Mouse (Mus musculus): ENCODE results near the gene Trip10.
"Not testable (repeated sequence)": the region's sequence is repeated elsewhere in the genome, so short reads cannot be mapped to it uniquely, and the experiment has no call there.

The Trip10 gene

GRCm38 (mm10) chr17:57264164-57264563 is 14.9 kb downstream of the Trip10 start:
- DNase-seq (ENCODE audit: low read depth, low spot score), result no peak

- no peak for DNase-seq (ENCODE audit: low read depth, low spot score)
Observed at GRCm38 (mm10) chr17:57264972-57265945, 16.0 kb downstream of the Trip10 start.

- no peak for DNase-seq (ENCODE audit: low read depth, low spot score)
Observed at GRCm38 (mm10) chr17:57267556-57268126, 18.4 kb downstream of the Trip10 start.

GRCm38 (mm10) chr17:57271301-57271700 is 22.0 kb downstream of the Trip10 start:
- no peak for DNase-seq (ENCODE audit: low read depth, low spot score)

- no peak for DNase-seq (ENCODE audit: low read depth, low spot score)
Observed at GRCm38 (mm10) chr17:57273846-57274245, 24.6 kb downstream of the Trip10 start.

- DNase-seq (ENCODE audit: low read depth, low spot score), result no peak
Observed at GRCm38 (mm10) chr17:57274686-57275085, 25.4 kb downstream of the Trip10 start.

- no peak for DNase-seq (ENCODE audit: low read depth, low spot score)
Observed at GRCm38 (mm10) chr17:57275111-57275996, 26.1 kb downstream of the Trip10 start.

GRCm38 (mm10) chr17:57275997-57276351 is 26.7 kb downstream of the Trip10 start:
- DNase-seq (ENCODE audit: low read depth, low spot score), result no peak

GRCm38 (mm10) chr17:57276634-57277121 is 27.4 kb downstream of the Trip10 start:
- DNase-seq (ENCODE audit: low read depth, low spot score), result peak; percentile 82

GRCm38 (mm10) chr17:57277598-57278261 is 28.5 kb downstream of the Trip10 start:
- DNase-seq (ENCODE audit: low read depth, low spot score), result not testable (repeated sequence)

- no peak for DNase-seq (ENCODE audit: low read depth, low spot score)
Observed at GRCm38 (mm10) chr17:57278537-57278936, 29.3 kb downstream of the Trip10 start.

- no peak for DNase-seq (ENCODE audit: low read depth, low spot score)
Observed at GRCm38 (mm10) chr17:57278943-57279590, 29.8 kb downstream of the Trip10 start, which contains the start of gene Vav1. Gene Vav1 (plus strand): TSS chr17:57279100.

GRCm38 (mm10) chr17:57279591-57280224 is 30.5 kb downstream of the Trip10 start:
- DNase-seq (ENCODE audit: low read depth, low spot score), result no peak

GRCm38 (mm10) chr17:57280411-57280810 is 31.2 kb downstream of the Trip10 start:
- no peak for DNase-seq (ENCODE audit: low read depth, low spot score)

- no peak for DNase-seq (ENCODE audit: low read depth, low spot score)
Observed at GRCm38 (mm10) chr17:57283906-57284305, 34.7 kb downstream of the Trip10 start.

- DNase-seq (ENCODE audit: low read depth, low spot score), result no peak
Observed at GRCm38 (mm10) chr17:57285077-57285476, 35.8 kb downstream of the Trip10 start.

GRCm38 (mm10) chr17:57286718-57287355 is 37.6 kb downstream of the Trip10 start:
- DNase-seq (ENCODE audit: low read depth, low spot score), result no peak

- no peak for DNase-seq (ENCODE audit: low read depth, low spot score)
Observed at GRCm38 (mm10) chr17:57289252-57289651, 40.0 kb downstream of the Trip10 start.

- DNase-seq (ENCODE audit: low read depth, low spot score), result no peak
Observed at GRCm38 (mm10) chr17:57290001-57290670, 40.9 kb downstream of the Trip10 start.
